Mouse (Mus musculus): ENCODE results near the gene Aox1. TPM values are rescaled to one million over a fixed set of nuclear protein-coding genes. Genes with fewer than 3 reads are reported as not detected.

Gene Aox1
- polyA plus RNA-seq, 1 experiment: 2.4 TPM

DNA sequence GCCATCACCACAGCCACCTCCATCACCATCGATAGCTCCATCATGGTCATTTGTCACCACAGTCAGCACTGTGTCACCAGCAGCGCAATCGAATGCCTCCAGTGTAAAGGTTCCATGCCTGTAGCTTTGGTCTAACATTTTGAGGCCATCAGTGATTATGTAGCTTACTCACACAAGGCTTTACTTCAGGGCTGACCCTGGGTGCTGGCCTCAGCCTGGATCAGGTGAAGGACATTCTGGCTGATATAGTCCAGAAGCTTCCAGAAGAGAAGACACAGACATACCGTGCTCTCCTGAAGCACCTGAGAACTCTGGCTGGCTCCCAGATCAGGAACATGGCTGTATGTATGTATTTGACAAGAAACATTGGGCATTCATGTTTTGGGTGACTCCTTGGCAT is 29.1 kb downstream of the Aox1 start:
- Histone ChIP-seq H3K4me1 (replicated peaks; ENCODE audit: control insufficient read depth, insufficient read depth, low read length) (no peaks in the 10 kb centered on the region), H3K27ac (ENCODE audit: control insufficient read depth, insufficient read depth, low read length) (no peak overlapping the region), H3K36me3 (ENCODE audit: control insufficient read depth, insufficient read depth, low read length) (no peaks in the 10 kb centered on the region), H3K27me3 (ENCODE audit: control insufficient read depth, insufficient read depth, low read length) (no peaks in the 10 kb centered on the region), H3K4me3 (ENCODE audit: control insufficient read depth, insufficient read depth, low read length) (no peak overlapping the region)
- TF ChIP-seq CTCF (IDR thresholded peaks at IDR 0.05; ENCODE audit: borderline replicate concordance, control insufficient read depth, extremely low read depth, insufficient read depth, low read length, poor library complexity): no peak
- 99% methylated on average over 4 of the region's 4 CpGs for WGBS
- DNase-seq: no peak

DNA sequence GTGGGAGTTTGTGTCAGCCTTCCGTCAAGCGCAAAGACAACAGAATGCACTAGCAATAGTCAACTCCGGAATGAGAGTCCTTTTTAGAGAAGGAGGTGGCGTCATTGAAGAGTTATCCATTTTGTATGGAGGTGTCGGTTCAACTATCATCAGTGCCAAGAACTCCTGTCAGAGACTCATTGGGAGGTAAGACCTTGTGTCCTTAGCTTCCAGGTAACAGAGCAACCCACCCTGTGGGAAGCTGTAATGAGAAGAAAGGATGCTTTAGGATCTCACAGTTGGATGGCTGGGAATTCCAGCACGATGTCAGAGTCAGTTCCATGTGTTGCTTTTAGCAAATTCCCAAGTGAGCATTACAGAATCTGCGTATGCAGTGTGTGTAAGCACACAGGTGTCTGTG is 32.4 kb downstream of the Aox1 start:
- 96% methylated on average over 7 of the region's 7 CpGs for WGBS
- TF ChIP-seq CTCF (IDR thresholded peaks at IDR 0.05; ENCODE audit: borderline replicate concordance, control insufficient read depth, extremely low read depth, insufficient read depth, low read length, poor library complexity): no peak
- TF ChIP-seq POLR2A (IDR thresholded peaks at IDR 0.05; ENCODE audit: control insufficient read depth, extremely low read depth, insufficient read depth, low read length, poor library complexity): no peak
- Histone ChIP-seq H3K36me3 (ENCODE audit: control insufficient read depth, insufficient read depth, low read length) (no peaks in the 10 kb centered on the region), H3K4me3 (ENCODE audit: control insufficient read depth, insufficient read depth, low read length) (no peak overlapping the region), H3K4me1 (replicated peaks; ENCODE audit: control insufficient read depth, insufficient read depth, low read length) (no peaks in the 10 kb centered on the region), H3K27ac (ENCODE audit: control insufficient read depth, insufficient read depth, low read length) (no peak overlapping the region), H3K27me3 (ENCODE audit: control insufficient read depth, insufficient read depth, low read length) (no peaks in the 10 kb centered on the region)
- no peak for DNase-seq

DNA sequence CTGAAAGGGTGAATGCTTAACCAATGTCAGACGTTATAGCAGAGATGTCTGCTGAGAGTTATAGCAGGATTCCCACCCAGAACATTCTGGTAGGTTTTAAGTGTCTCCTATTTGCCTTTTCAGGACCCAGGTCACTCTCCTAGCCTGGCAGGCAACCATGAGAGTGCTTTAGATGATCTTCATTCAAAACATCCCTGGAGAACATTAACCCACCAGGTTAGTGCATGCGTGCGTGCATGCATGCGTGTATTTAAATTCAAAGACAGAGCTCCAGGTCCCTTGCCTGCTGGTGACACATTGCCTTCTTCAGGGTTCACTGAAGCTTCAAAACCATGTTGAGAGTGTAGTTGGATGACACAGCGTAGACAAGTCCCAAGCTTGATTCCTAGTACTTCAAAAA is 35.4 kb downstream of the Aox1 start:
- H3K27ac ChIP-seq (ENCODE audit: control insufficient read depth, insufficient read depth, low read length): no peak overlapping the region
- WGBS: 94% methylated on average over 5 of the region's 5 CpGs

DNA sequence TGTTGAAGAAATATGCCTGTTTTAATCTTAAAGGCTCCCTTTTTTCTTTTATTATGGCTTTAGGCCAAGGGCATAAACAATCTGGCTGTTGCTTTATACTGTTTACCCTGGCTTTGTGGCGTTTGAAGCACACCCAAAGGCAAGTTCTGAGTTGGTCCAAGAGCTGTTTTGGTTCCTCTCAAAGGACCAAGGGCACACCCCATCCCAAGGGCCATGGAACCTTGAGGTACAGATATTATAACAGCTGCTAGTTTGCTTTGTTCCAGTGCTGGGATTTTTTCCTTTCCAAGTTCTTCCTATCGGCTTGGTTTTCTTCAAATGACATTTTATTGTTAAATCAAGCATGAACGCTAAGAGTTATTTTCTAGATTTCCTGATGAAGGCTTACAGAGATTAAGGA is 35.9 kb downstream of the Aox1 start:
- H3K27ac ChIP-seq (ENCODE audit: control insufficient read depth, insufficient read depth, low read length): no peak overlapping the region
- WGBS: 91% methylated on average over 3 of the region's 3 CpGs
- H3K4me3 ChIP-seq (ENCODE audit: control insufficient read depth, insufficient read depth, low read length): no peak overlapping the region
- TF ChIP-seq CTCF (IDR thresholded peaks at IDR 0.05; ENCODE audit: borderline replicate concordance, control insufficient read depth, extremely low read depth, insufficient read depth, low read length, poor library complexity) (no peak), POLR2A (IDR thresholded peaks at IDR 0.05; ENCODE audit: control insufficient read depth, extremely low read depth, insufficient read depth, low read length, poor library complexity) (no peak)
- no peak for DNase-seq
- H3K36me3 ChIP-seq (ENCODE audit: control insufficient read depth, insufficient read depth, low read length): no peaks in the 10 kb centered on the region
- H3K27me3 ChIP-seq (ENCODE audit: control insufficient read depth, insufficient read depth, low read length): no peaks in the 10 kb centered on the region
- no peaks in the 10 kb centered on the region for H3K4me1 ChIP-seq (replicated peaks; ENCODE audit: control insufficient read depth, insufficient read depth, low read length)

More for the DNA sequence above, 35.4 kb downstream of the Aox1 start:
- no peaks in the 10 kb centered on the region for H3K36me3 ChIP-seq (ENCODE audit: control insufficient read depth, insufficient read depth, low read length)
- no peaks in the 10 kb centered on the region for H3K4me1 ChIP-seq (replicated peaks; ENCODE audit: control insufficient read depth, insufficient read depth, low read length)
- H3K4me3 ChIP-seq (ENCODE audit: control insufficient read depth, insufficient read depth, low read length): no peak overlapping the region
- no peak for DNase-seq
- H3K27me3 ChIP-seq (ENCODE audit: control insufficient read depth, insufficient read depth, low read length): no peaks in the 10 kb centered on the region
- no peak for TF ChIP-seq POLR2A (IDR thresholded peaks at IDR 0.05; ENCODE audit: control insufficient read depth, extremely low read depth, insufficient read depth, low read length, poor library complexity)
- TF ChIP-seq CTCF (IDR thresholded peaks at IDR 0.05; ENCODE audit: borderline replicate concordance, control insufficient read depth, extremely low read depth, insufficient read depth, low read length, poor library complexity): no peak

DNA sequence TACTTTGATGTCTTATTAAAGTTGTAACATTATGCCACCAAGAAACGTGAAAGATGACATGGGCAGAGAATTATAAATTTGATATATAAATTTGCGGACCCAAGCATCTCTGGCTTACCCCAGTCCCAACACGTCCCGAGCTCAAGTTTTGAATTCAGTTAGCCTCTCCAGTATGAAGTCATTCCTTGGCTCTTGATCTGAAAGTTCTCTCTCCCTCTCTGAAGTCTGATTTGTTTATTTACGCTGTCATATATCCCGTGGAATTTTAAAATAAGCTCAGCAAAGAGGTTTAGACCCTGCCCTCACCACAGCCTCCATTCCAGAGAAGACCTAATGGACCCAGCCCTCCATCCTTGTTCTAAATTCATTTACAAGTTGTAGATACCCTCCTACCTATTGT is 39.5 kb downstream of the Aox1 start:
- no peak for TF ChIP-seq POLR2A (IDR thresholded peaks at IDR 0.05; ENCODE audit: control insufficient read depth, extremely low read depth, insufficient read depth, low read length, poor library complexity)
- no peak for TF ChIP-seq CTCF (IDR thresholded peaks at IDR 0.05; ENCODE audit: borderline replicate concordance, control insufficient read depth, extremely low read depth, insufficient read depth, low read length, poor library complexity)
- no peak overlapping the region for H3K4me3 ChIP-seq (ENCODE audit: control insufficient read depth, insufficient read depth, low read length)
- no peak overlapping the region for H3K27ac ChIP-seq (ENCODE audit: control insufficient read depth, insufficient read depth, low read length)
- DNase-seq: no peak
- 89% methylated on average over 6 of the region's 6 CpGs for WGBS
- H3K4me1 ChIP-seq (replicated peaks; ENCODE audit: control insufficient read depth, insufficient read depth, low read length): peaks cover 2% of the 10 kb centered on the region; the same call in 1 of the 2 replicates
- no peaks in the 10 kb centered on the region for H3K27me3 ChIP-seq (ENCODE audit: control insufficient read depth, insufficient read depth, low read length)
- no peaks in the 10 kb centered on the region for H3K36me3 ChIP-seq (ENCODE audit: control insufficient read depth, insufficient read depth, low read length)

DNA sequence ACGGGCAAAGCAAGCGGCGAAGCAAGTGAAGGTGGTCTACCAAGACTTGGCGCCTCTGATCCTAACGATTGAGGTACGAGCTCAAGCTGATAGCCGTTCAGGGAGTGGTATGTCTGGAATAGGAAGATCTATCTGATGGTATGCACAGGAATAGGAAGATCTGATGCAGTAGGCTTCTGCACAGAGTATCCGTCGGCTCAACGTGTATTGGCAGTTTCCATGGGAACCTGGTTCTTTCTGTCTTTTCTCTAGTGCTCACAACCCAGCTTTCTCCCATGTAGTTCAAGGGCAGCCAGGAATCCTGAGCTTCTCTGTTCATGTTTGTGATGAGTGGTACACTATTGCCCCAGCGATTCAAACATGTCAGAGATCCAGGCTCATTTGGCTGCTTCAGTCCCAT is 40.4 kb downstream of the Aox1 start:
- Histone ChIP-seq H3K36me3 (ENCODE audit: control insufficient read depth, insufficient read depth, low read length) (no peaks in the 10 kb centered on the region), H3K4me3 (ENCODE audit: control insufficient read depth, insufficient read depth, low read length) (no peak overlapping the region), H3K27ac (ENCODE audit: control insufficient read depth, insufficient read depth, low read length) (no peak overlapping the region), H3K27me3 (ENCODE audit: control insufficient read depth, insufficient read depth, low read length) (no peaks in the 10 kb centered on the region), H3K4me1 (replicated peaks; ENCODE audit: control insufficient read depth, insufficient read depth, low read length) (peaks cover 2% of the 10 kb centered on the region; the same call in 1 of the 2 replicates)
- TF ChIP-seq POLR2A (IDR thresholded peaks at IDR 0.05; ENCODE audit: control insufficient read depth, extremely low read depth, insufficient read depth, low read length, poor library complexity): no peak
- TF ChIP-seq CTCF (IDR thresholded peaks at IDR 0.05; ENCODE audit: borderline replicate concordance, control insufficient read depth, extremely low read depth, insufficient read depth, low read length, poor library complexity): no peak
- no peak for DNase-seq
- WGBS: 96% methylated on average over 11 of the region's 11 CpGs

DNA sequence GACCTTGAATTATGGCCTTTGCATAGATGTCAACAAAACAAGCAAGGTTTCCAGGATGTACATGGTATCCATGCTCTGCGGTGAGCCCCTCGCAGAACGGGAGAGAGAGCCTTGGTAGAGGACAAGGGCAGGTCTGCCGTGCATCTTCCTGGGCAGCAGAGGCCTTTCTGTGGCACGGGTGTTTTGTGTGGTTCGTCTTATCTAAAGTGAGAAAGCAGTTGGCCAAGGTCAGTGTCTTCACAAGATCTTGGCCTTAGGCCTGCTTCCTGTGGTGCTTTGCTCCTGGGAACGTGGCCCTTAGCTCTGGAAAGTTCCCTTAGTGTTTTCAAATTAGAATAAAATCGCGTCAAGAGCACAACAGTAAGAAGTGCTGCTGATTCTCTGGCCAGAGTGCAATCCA is 41.3 kb downstream of the Aox1 start:
- no peak for DNase-seq
- Histone ChIP-seq H3K4me1 (replicated peaks; ENCODE audit: control insufficient read depth, insufficient read depth, low read length) (peaks cover 2% of the 10 kb centered on the region; the same call in 1 of the 2 replicates), H3K4me3 (ENCODE audit: control insufficient read depth, insufficient read depth, low read length) (no peak overlapping the region), H3K36me3 (ENCODE audit: control insufficient read depth, insufficient read depth, low read length) (no peaks in the 10 kb centered on the region), H3K27me3 (ENCODE audit: control insufficient read depth, insufficient read depth, low read length) (no peaks in the 10 kb centered on the region), H3K27ac (ENCODE audit: control insufficient read depth, insufficient read depth, low read length) (no peak overlapping the region)
- 94% methylated on average over 9 of the region's 9 CpGs for WGBS
- TF ChIP-seq CTCF (IDR thresholded peaks at IDR 0.05; ENCODE audit: borderline replicate concordance, control insufficient read depth, extremely low read depth, insufficient read depth, low read length, poor library complexity): no peak
- TF ChIP-seq POLR2A (IDR thresholded peaks at IDR 0.05; ENCODE audit: control insufficient read depth, extremely low read depth, insufficient read depth, low read length, poor library complexity): no peak
